Mouse (Mus musculus) hindbrain, embryonic 12.5 days (tissue): ENCODE results near the gene Ms4a6d. TPM values are rescaled to one million over a fixed set of nuclear protein-coding genes. Genes with fewer than 3 reads are reported as not detected.

Experiments used
- ATAC-seq: fragments of 200-750 bp; cut with Nextera tagmentation; 2 replicates; pipeline ENCODE4 v1.8.0; 2017; ENCODE audit warnings: moderate TSS enrichment; ENCODE audit not compliant: low FRiP score
- H3K27ac ChIP-seq: fragments of 300-500 bp; sonication (generic); 2 replicates; pipeline ENCODE4 v1.5.1; 2016; ENCODE audit warnings: mild to moderate bottlenecking
- H3K27me3 ChIP-seq: fragments of 300-500 bp; sonication (generic); 2 replicates; pipeline ENCODE4 v1.6.1; 2016; ENCODE audit warnings: mild to moderate bottlenecking
- H3K36me3 ChIP-seq: fragments of 300-500 bp; sonication (generic); 2 replicates; pipeline ENCODE4 v1.6.1; 2016; ENCODE audit warnings: mild to moderate bottlenecking
- H3K4me1 ChIP-seq: fragments of 300-500 bp; sonication (generic); 2 replicates; pipeline ENCODE4 v1.6.1; 2016
- H3K4me2 ChIP-seq: fragments of 300-500 bp; sonication (generic); replicated peaks from 2 replicates; pipeline ENCODE4 v1.6.1; 2016; ENCODE audit warnings: mild to moderate bottlenecking
- H3K4me3 ChIP-seq: fragments of 300-500 bp; sonication (generic); 2 replicates; pipeline ENCODE4 v1.5.1; 2016; ENCODE audit warnings: mild to moderate bottlenecking
- H3K9ac ChIP-seq: fragments of 300-500 bp; sonication (generic); 2 replicates; pipeline ENCODE4 v1.6.1; 2016; ENCODE audit warnings: mild to moderate bottlenecking, moderate library complexity
- H3K9me3 ChIP-seq: fragments of 300-500 bp; sonication (generic); replicated peaks from 2 replicates; pipeline ENCODE4 v1.6.1; 2016; ENCODE audit warnings: mild to moderate bottlenecking
- WGBS: fragments of 180-500 bp; shearing (Covaris S2); methylation state at CpG from one replicate; pipeline ENCODE4 v1.1.7; 2016; 5-methylcytosine and 5-hydroxymethylcytosine counted together
- polyA plus RNA-seq: library from polyadenylated mRNA; unstranded; fragments of >200 nt; fragmentation: Nextera tagmentation; extraction: Ambion mirVana; gene quantifications from 2 replicates; pipeline ENCODE4 v1.2.1, GENCODE M21; 2016

The Ms4a6d gene
- polyA plus RNA-seq: 2.2 and 3.1 TPM in 2 replicates

GRCm38 (mm10) chr19:11604603-11605002, at the start of gene Ms4a6d:
Ms4a6d (minus strand) TSS chr19:11604849.
- no peak for ATAC-seq
- no peaks in the 10 kb centered on the region for H3K9me3 ChIP-seq

DNA sequence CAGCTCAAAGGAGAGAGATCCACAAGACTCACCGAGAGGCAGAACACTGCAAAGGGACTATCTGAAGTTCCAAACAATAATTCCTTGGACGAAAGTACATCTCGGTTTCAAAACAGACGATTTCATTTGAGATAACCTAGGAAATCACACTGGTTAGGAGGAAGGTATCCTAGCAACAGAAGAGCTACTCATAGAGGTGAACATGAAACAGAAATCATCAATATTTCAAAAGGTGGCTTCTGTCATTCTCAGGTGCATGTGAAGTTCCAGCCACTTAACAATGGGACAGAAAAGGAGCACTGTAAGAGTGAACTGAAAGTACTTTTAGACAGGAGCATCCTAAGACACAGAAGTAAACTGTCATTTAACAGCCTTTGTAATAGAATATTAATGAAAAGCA, 44.9 kb upstream of the Ms4a6d start:
- 81% methylated on average over 4 of the region's 4 CpGs for WGBS

More at GRCm38 (mm10) chr19:11604603-11605002, at the start of gene Ms4a6d:
- no peak within 1 kb of the TSS for H3K27ac ChIP-seq
- no peaks in the 10 kb centered on the region for H3K4me1 ChIP-seq
- no peak within 1 kb of the TSS for H3K9ac ChIP-seq
- H3K36me3 ChIP-seq: no peaks in the 10 kb centered on the region
- H3K27me3 ChIP-seq: no peaks in the 10 kb centered on the region
- 95% methylated on average over 2 of the region's 2 CpGs for WGBS
- H3K4me3 ChIP-seq: no peak within 1 kb of the TSS
- no peak within 1 kb of the TSS for H3K4me2 ChIP-seq

GRCm38 (mm10) chr19:11646166-11646565, 41.5 kb upstream of the Ms4a6d start:
- no peaks in the 10 kb centered on the region for H3K27me3 ChIP-seq
- H3K9ac ChIP-seq: no peak overlapping the region
- no peaks in the 10 kb centered on the region for H3K4me1 ChIP-seq
- ATAC-seq: no peak
- no peak overlapping the region for H3K27ac ChIP-seq
- no peaks in the 10 kb centered on the region for H3K9me3 ChIP-seq
- H3K4me2 ChIP-seq: no peak overlapping the region
- no peak overlapping the region for H3K4me3 ChIP-seq
- WGBS: 85% methylated on average over 3 of the region's 3 CpGs
- no peaks in the 10 kb centered on the region for H3K36me3 ChIP-seq

More for the DNA sequence above, 44.9 kb upstream of the Ms4a6d start:
- H3K27me3 ChIP-seq: no peaks in the 10 kb centered on the region
- no peaks in the 10 kb centered on the region for H3K9me3 ChIP-seq
- H3K36me3 ChIP-seq: no peaks in the 10 kb centered on the region
- H3K4me2 ChIP-seq: no peak overlapping the region
- H3K4me3 ChIP-seq: no peak overlapping the region
- no peak overlapping the region for H3K27ac ChIP-seq
- no peak overlapping the region for H3K9ac ChIP-seq
- no peak for ATAC-seq
- H3K4me1 ChIP-seq: no peaks in the 10 kb centered on the region

GRCm38 (mm10) chr19:11640732-11641131, 36.1 kb upstream of the Ms4a6d start, which contains the start of gene Ms4a3:
Ms4a3 (minus strand) TSS chr19:11640851.
- H3K36me3 ChIP-seq: no peaks in the 10 kb centered on the region
- no peak within 1 kb of the TSS for H3K4me2 ChIP-seq
- H3K27me3 ChIP-seq: no peaks in the 10 kb centered on the region
- H3K4me1 ChIP-seq: no peaks in the 10 kb centered on the region
- no peaks in the 10 kb centered on the region for H3K9me3 ChIP-seq
- H3K4me3 ChIP-seq: no peak within 1 kb of the TSS
- WGBS: 88% methylated on average over 1 of the region's 1 CpGs
- no peak within 1 kb of the TSS for H3K27ac ChIP-seq
- no peak for ATAC-seq
- no peak within 1 kb of the TSS for H3K9ac ChIP-seq

- H3K9me3 ChIP-seq: no peaks in the 10 kb centered on the region
- no peak for ATAC-seq
- no peak overlapping the region for H3K4me2 ChIP-seq
- 82% methylated on average over 4 of the region's 4 CpGs for WGBS
- no peak overlapping the region for H3K9ac ChIP-seq
- H3K4me3 ChIP-seq: no peak overlapping the region
- H3K27me3 ChIP-seq: no peaks in the 10 kb centered on the region
- H3K27ac ChIP-seq: no peak overlapping the region
- no peaks in the 10 kb centered on the region for H3K36me3 ChIP-seq
- no peaks in the 10 kb centered on the region for H3K4me1 ChIP-seq
Observed at GRCm38 (mm10) chr19:11639038-11639437, 34.4 kb upstream of the Ms4a6d start.

DNA sequence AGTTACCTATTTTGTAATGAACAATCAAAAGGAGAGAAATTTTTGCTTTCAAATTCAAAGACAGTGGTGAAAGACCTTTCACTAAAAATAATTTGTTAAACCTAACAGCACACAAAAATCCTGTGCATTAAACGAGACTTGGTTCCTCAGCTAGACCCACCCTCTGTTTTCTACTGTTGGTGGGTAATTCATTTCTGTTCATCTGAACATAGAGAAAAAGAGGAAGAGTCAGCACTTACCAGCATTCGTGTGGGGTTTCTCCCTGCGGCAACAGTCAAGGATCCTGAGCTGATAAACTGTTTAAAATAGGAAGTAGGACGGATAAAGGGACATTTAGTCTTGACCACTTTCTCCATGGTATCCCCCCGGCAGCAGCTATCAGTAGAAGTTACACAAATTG, 30.9 kb upstream of the Ms4a6d start:
- no peaks in the 10 kb centered on the region for H3K4me1 ChIP-seq
- H3K9me3 ChIP-seq: no peaks in the 10 kb centered on the region
- H3K4me3 ChIP-seq: no peak overlapping the region
- no peak overlapping the region for H3K27ac ChIP-seq
- no peaks in the 10 kb centered on the region for H3K36me3 ChIP-seq
- no peaks in the 10 kb centered on the region for H3K27me3 ChIP-seq
- no peak for ATAC-seq
- H3K9ac ChIP-seq: no peak overlapping the region
- 82% methylated on average over 5 of the region's 5 CpGs for WGBS
- no peak overlapping the region for H3K4me2 ChIP-seq

GRCm38 (mm10) chr19:11634330-11634729, 29.7 kb upstream of the Ms4a6d start:
- ATAC-seq: no peak
- Histone ChIP-seq H3K36me3 (no peaks in the 10 kb centered on the region), H3K27ac (no peak overlapping the region), H3K9me3 (no peaks in the 10 kb centered on the region), H3K27me3 (no peaks in the 10 kb centered on the region), H3K4me3 (no peak overlapping the region), H3K4me1 (no peaks in the 10 kb centered on the region), H3K9ac (no peak overlapping the region), H3K4me2 (no peak overlapping the region)
- WGBS: 88% methylated on average over 2 of the region's 2 CpGs

- ATAC-seq: no peak
- Histone ChIP-seq H3K27me3 (no peaks in the 10 kb centered on the region), H3K4me1 (no peaks in the 10 kb centered on the region), H3K9ac (no peak overlapping the region), H3K27ac (no peak overlapping the region), H3K4me2 (no peak overlapping the region), H3K36me3 (no peaks in the 10 kb centered on the region), H3K9me3 (no peaks in the 10 kb centered on the region), H3K4me3 (no peak overlapping the region)
- 88% methylated on average over 1 of the region's 1 CpGs for WGBS
Observed at GRCm38 (mm10) chr19:11633732-11634131, 29.1 kb upstream of the Ms4a6d start.

- Histone ChIP-seq H3K9me3 (no peaks in the 10 kb centered on the region), H3K4me3 (no peak overlapping the region), H3K27ac (no peak overlapping the region), H3K36me3 (no peaks in the 10 kb centered on the region), H3K4me1 (no peaks in the 10 kb centered on the region), H3K27me3 (no peaks in the 10 kb centered on the region), H3K9ac (no peak overlapping the region), H3K4me2 (no peak overlapping the region)
- no peak for ATAC-seq
- 78% methylated on average over 5 of the region's 5 CpGs for WGBS
Observed at GRCm38 (mm10) chr19:11625231-11625630, 20.6 kb upstream of the Ms4a6d start.

- Histone ChIP-seq H3K4me3 (no peak overlapping the region), H3K9me3 (no peaks in the 10 kb centered on the region), H3K27ac (no peak overlapping the region), H3K36me3 (no peaks in the 10 kb centered on the region), H3K27me3 (no peaks in the 10 kb centered on the region), H3K9ac (no peak overlapping the region), H3K4me1 (no peaks in the 10 kb centered on the region), H3K4me2 (no peak overlapping the region)
- no peak for ATAC-seq
Observed at GRCm38 (mm10) chr19:11624800-11625199, 20.2 kb upstream of the Ms4a6d start.

DNA sequence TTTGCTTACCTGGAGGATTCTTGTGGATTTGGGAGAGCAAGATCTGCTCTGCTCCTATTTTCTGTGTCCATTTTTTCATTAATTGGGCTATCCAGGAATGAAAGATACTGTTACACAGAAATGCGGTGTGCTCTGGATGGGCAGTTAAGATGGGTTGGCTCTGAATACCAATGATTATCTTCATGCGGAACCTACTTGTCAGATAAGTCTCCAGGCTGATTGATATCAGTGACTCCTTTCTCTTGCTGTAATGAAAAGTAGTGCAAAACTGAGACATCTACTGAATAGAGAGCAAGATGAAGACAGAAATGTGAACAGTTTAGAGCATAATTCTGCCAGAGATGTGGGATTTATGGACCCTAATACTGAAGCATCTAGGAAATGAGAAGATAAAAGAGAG, 18.9 kb upstream of the Ms4a6d start, which contains the start of gene Ms4a2:
Ms4a2 (minus strand) TSS at position 169 of the 400 bp plus-strand sequence.
- Histone ChIP-seq H3K36me3 (no peaks in the 10 kb centered on the region), H3K9me3 (no peaks in the 10 kb centered on the region), H3K9ac (no peak within 1 kb of the TSS), H3K4me1 (no peaks in the 10 kb centered on the region), H3K4me2 (no peak within 1 kb of the TSS), H3K4me3 (no peak within 1 kb of the TSS), H3K27me3 (no peaks in the 10 kb centered on the region), H3K27ac (no peak within 1 kb of the TSS)
- no peak for ATAC-seq
- WGBS: 88% methylated on average over 2 of the region's 2 CpGs

DNA sequence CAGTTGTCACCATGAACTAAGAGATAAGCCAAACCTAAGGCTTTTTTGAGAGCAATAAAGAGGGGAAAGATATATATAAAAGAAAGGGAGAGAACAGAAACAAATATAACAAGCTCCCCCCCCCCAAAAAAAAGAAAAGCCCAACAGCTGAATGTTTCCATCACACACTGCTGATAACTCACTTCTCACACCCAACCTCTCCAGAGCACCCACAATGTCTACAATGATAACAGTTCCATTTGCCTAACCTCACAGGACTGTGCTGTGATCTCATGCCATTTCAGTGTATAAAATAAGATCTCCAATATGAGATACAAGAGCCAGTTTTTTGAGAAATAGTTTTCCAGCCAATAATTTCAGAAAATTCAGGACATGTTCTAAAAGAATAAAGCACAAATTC, 13.3 kb upstream of the Ms4a6d start:
- no peak overlapping the region for H3K4me3 ChIP-seq
- H3K9me3 ChIP-seq: no peaks in the 10 kb centered on the region
- no peaks in the 10 kb centered on the region for H3K27me3 ChIP-seq
- no peaks in the 10 kb centered on the region for H3K4me1 ChIP-seq
- no peak for ATAC-seq
- no peak overlapping the region for H3K9ac ChIP-seq
- H3K4me2 ChIP-seq: no peak overlapping the region
- no peak overlapping the region for H3K27ac ChIP-seq
- H3K36me3 ChIP-seq: no peaks in the 10 kb centered on the region

- no peaks in the 10 kb centered on the region for H3K27me3 ChIP-seq
- H3K9ac ChIP-seq: no peak overlapping the region
- 77% methylated on average over 2 of the region's 2 CpGs for WGBS
- no peaks in the 10 kb centered on the region for H3K4me1 ChIP-seq
- no peak overlapping the region for H3K4me3 ChIP-seq
- no peak overlapping the region for H3K4me2 ChIP-seq
- ATAC-seq: no peak
- no peak overlapping the region for H3K27ac ChIP-seq
- H3K36me3 ChIP-seq: no peaks in the 10 kb centered on the region
- H3K9me3 ChIP-seq: no peaks in the 10 kb centered on the region
Observed at GRCm38 (mm10) chr19:11614805-11615204, 10.2 kb upstream of the Ms4a6d start.
